Mouse (Mus musculus) liver, embryonic 11.5 days (tissue): Measurements from ENCODE around the gene Utp20. TPM values are rescaled to one million over a fixed set of nuclear protein-coding genes. Genes with fewer than 3 reads are reported as not detected.
"Not testable (repeated sequence)": the region's sequence is repeated elsewhere in the genome, so short reads cannot be mapped to it uniquely, and the experiment has no call there.

Experiments used
- ATAC-seq: fragments of 200-750 bp; cut with Nextera tagmentation; replicated peaks from 2 replicates; pipeline ENCODE4 v1.8.0; 2017; ENCODE audit warnings: moderate number of reproducible peaks, mild to moderate bottlenecking, moderate TSS enrichment, moderate library complexity; ENCODE audit not compliant: low FRiP score
- DNase-seq: peaks from one replicate; pipeline ENCODE4 v3.0.0-alpha.2; 2017; ENCODE audit warnings: low spot score
- H3K27ac ChIP-seq: fragments of 300-500 bp; sonication (generic); 2 replicates; pipeline ENCODE4 v1.5.1; 2014; ENCODE audit warnings: mild to moderate bottlenecking, low read depth, low read length, control low read depth
- H3K27me3 ChIP-seq: fragments of 300-500 bp; sonication (generic); replicated peaks from 2 replicates; pipeline ENCODE4 v1.6.1; 2014; ENCODE audit warnings: low read length, mixed read lengths; ENCODE audit not compliant: control insufficient read depth, insufficient read depth
- H3K36me3 ChIP-seq: fragments of 300-500 bp; sonication (generic); 2 replicates; pipeline ENCODE4 v1.6.1; 2014; ENCODE audit warnings: mild to moderate bottlenecking, low read length, moderate library complexity, mixed read lengths; ENCODE audit not compliant: control insufficient read depth, insufficient read depth
- H3K4me1 ChIP-seq: fragments of 300-500 bp; sonication (generic); replicated peaks from 2 replicates; pipeline ENCODE4 v1.6.1; 2014; ENCODE audit warnings: low read length, mixed read lengths; ENCODE audit not compliant: control insufficient read depth, insufficient read depth
- H3K4me2 ChIP-seq: fragments of 300-500 bp; sonication (generic); 2 replicates; pipeline ENCODE4 v1.6.1; 2014; ENCODE audit warnings: mild to moderate bottlenecking, control low read depth, moderate library complexity
- H3K4me3 ChIP-seq: fragments of 300-500 bp; sonication (generic); 2 replicates; pipeline ENCODE4 v1.5.1; 2014; ENCODE audit warnings: low read depth, low read length, control low read depth
- H3K9ac ChIP-seq: fragments of 300-500 bp; sonication (generic); 2 replicates; pipeline ENCODE4 v1.6.1; 2014; ENCODE audit warnings: low read depth, low read length, control low read depth
- H3K9me3 ChIP-seq: fragments of 300-500 bp; sonication (generic); 2 replicates; pipeline ENCODE4 v1.6.1; 2016; ENCODE audit warnings: low read length, inconsistent platforms, mixed read lengths; ENCODE audit not compliant: control insufficient read depth
- WGBS: fragments of 180-500 bp; shearing (Covaris S2); extraction: QIAGEN DNeasy Blood & Tissue Kit; methylation state at CpG from one replicate; pipeline ENCODE4 v1.1.7; 2014; 5-methylcytosine and 5-hydroxymethylcytosine counted together
- polyA plus RNA-seq: library from polyadenylated mRNA; unstranded; fragments of >200 nt; fragmentation: Nextera tagmentation; extraction: Ambion mirVana; gene quantifications from 2 replicates; pipeline ENCODE4 v1.2.1, GENCODE M21; 2014

Gene Utp20
- polyA plus RNA-seq, 1 experiment from 2014 or later = 29.9 TPM

GRCm38 (mm10) chr10:88776206-88776605 is 50.4 kb downstream of the Utp20 start:
- Histone ChIP-seq H3K36me3 (peaks cover 18% of the 10 kb centered on the region; the same call in 1 of the 2 replicates), H3K4me1 (no peaks in the 10 kb centered on the region), H3K4me3 (no peak overlapping the region), H3K27ac (no peak overlapping the region), H3K27me3 (no peaks in the 10 kb centered on the region), H3K9ac (no peak overlapping the region), H3K4me2 (no peak overlapping the region), H3K9me3 (no peaks in the 10 kb centered on the region)
- DNase-seq = no peak
- WGBS = 83% methylated on average over 6 of the region's 6 CpGs
- ATAC-seq = no peak

- 81% methylated on average over 5 of the region's 5 CpGs for WGBS
Measured at GRCm38 (mm10) chr10:88772965-88773364, 53.6 kb downstream of the Utp20 start.

GRCm38 (mm10) chr10:88769676-88770075 is 56.9 kb downstream of the Utp20 start:
- ATAC-seq (no peak), DNase-seq (no peak)
- 91% methylated on average over 7 of the region's 7 CpGs for WGBS
- H3K27me3 ChIP-seq = no peaks in the 10 kb centered on the region
- peaks cover 35% of the 10 kb centered on the region; the same call in 1 of the 2 replicates for H3K36me3 ChIP-seq
- H3K27ac ChIP-seq = no peak overlapping the region
- H3K4me1 ChIP-seq = no peaks in the 10 kb centered on the region
- H3K4me3 ChIP-seq = no peak overlapping the region
- H3K4me2 ChIP-seq = no peak overlapping the region
- no peaks in the 10 kb centered on the region for H3K9me3 ChIP-seq
- H3K9ac ChIP-seq = no peak overlapping the region

More at GRCm38 (mm10) chr10:88772965-88773364, 53.6 kb downstream of the Utp20 start:
- not testable (repeated sequence) for H3K4me3 ChIP-seq, DNase-seq, H3K9me3 ChIP-seq, H3K27me3 ChIP-seq, ATAC-seq, H3K4me2 ChIP-seq, H3K9ac ChIP-seq, H3K27ac ChIP-seq, H3K4me1 ChIP-seq
- H3K36me3 ChIP-seq = peaks cover 27% of the 10 kb centered on the region; the same call in 1 of the 2 replicates

- Histone ChIP-seq H3K4me3 (no peak overlapping the region), H3K27ac (no peak overlapping the region), H3K9ac (no peak overlapping the region), H3K36me3 (peaks cover 41% of the 10 kb centered on the region; the same call in 1 of the 2 replicates), H3K9me3 (no peaks in the 10 kb centered on the region), H3K27me3 (no peaks in the 10 kb centered on the region), H3K4me2 (no peak overlapping the region), H3K4me1 (no peaks in the 10 kb centered on the region)
- ATAC-seq (no peak; the same call in 1 of the 2 replicates), DNase-seq (no peak)
- WGBS = 50% methylated on average over 5 of the region's 5 CpGs
Measured at GRCm38 (mm10) chr10:88768961-88769360, 57.6 kb downstream of the Utp20 start.

GRCm38 (mm10) chr10:88765431-88766142 is 61.0 kb downstream of the Utp20 start:
- no peak overlapping the region for H3K9ac ChIP-seq
- ATAC-seq (no peak), DNase-seq (no peak)
- H3K4me3 ChIP-seq = no peak overlapping the region
- WGBS = 88% methylated on average over 15 of the region's 15 CpGs
- H3K36me3 ChIP-seq = peaks cover 37% of the 10 kb centered on the region; the same call in 1 of the 2 replicates
- no peak overlapping the region for H3K27ac ChIP-seq
- no peaks in the 10 kb centered on the region for H3K4me1 ChIP-seq
- no peaks in the 10 kb centered on the region for H3K9me3 ChIP-seq
- no peaks in the 10 kb centered on the region for H3K27me3 ChIP-seq
- H3K4me2 ChIP-seq = no peak overlapping the region

GRCm38 (mm10) chr10:88761524-88762212 is 64.9 kb downstream of the Utp20 start:
- DNase-seq (no peak), ATAC-seq (no peak)
- 96% methylated on average over 13 of the region's 13 CpGs for WGBS
- Histone ChIP-seq H3K9me3 (no peaks in the 10 kb centered on the region), H3K9ac (no peak overlapping the region), H3K27me3 (no peaks in the 10 kb centered on the region), H3K4me2 (no peak overlapping the region), H3K4me3 (no peak overlapping the region), H3K4me1 (no peaks in the 10 kb centered on the region), H3K27ac (no peak overlapping the region), H3K36me3 (peaks cover 37% of the 10 kb centered on the region; the same call in 1 of the 2 replicates)

- Histone ChIP-seq H3K27me3 (no peaks in the 10 kb centered on the region), H3K9ac (no peak overlapping the region), H3K4me3 (no peak overlapping the region), H3K9me3 (no peaks in the 10 kb centered on the region), H3K36me3 (peaks cover 34% of the 10 kb centered on the region), H3K27ac (no peak overlapping the region), H3K4me2 (no peak overlapping the region), H3K4me1 (no peaks in the 10 kb centered on the region)
- DNase-seq (no peak), ATAC-seq (no peak)
- 73% methylated on average over 2 of the region's 2 CpGs for WGBS
Measured at GRCm38 (mm10) chr10:88741426-88741825, 85.2 kb downstream of the Utp20 start.

GRCm38 (mm10) chr10:88740781-88741180 is 85.8 kb downstream of the Utp20 start:
- Histone ChIP-seq H3K4me3 (no peak overlapping the region), H3K9me3 (no peaks in the 10 kb centered on the region), H3K27me3 (no peaks in the 10 kb centered on the region), H3K27ac (no peak overlapping the region), H3K9ac (no peak overlapping the region), H3K4me1 (no peaks in the 10 kb centered on the region), H3K36me3 (peaks cover 35% of the 10 kb centered on the region), H3K4me2 (no peak overlapping the region)
- no peak for ATAC-seq
- DNase-seq = no peak
- 90% methylated on average over 5 of the region's 5 CpGs for WGBS
